Mouse (Mus musculus) olfactory bulb, adult 2 months (tissue): ENCODE measurements around the gene Oit3.

Experiments
- CTCF ChIP-seq: fragments of 200-500 bp; IDR thresholded peaks from 2 replicates; pipeline ENCODE4 v1.5.1; 2012; ENCODE audit warnings: low read depth, mild to moderate bottlenecking, low read length, moderate library complexity; ENCODE audit not compliant: insufficient read depth
- POLR2A ChIP-seq: fragments of 200-500 bp; IDR thresholded peaks from 2 replicates; pipeline ENCODE4 v1.6.1; 2012; ENCODE audit warnings: mild to moderate bottlenecking, low read depth, low read length, moderate library complexity; ENCODE audit not compliant: insufficient read depth

- TF ChIP-seq CTCF (no peak), POLR2A (no peak)
These were observed 33.1 kb downstream of the Oit3 start for GRCm38 (mm10) chr10:59408499-59408898.
